Mouse (Mus musculus) gastrocnemius, postnatal 14 days (tissue): ENCODE data around the gene Rpl24. TPM values are rescaled to one million over a fixed set of nuclear protein-coding genes. Genes with fewer than 3 reads are reported as not detected.
"Not testable (repeated sequence)": the region's sequence is repeated elsewhere in the genome, so short reads cannot be mapped to it uniquely, and the experiment has no call there.

ENCODE experiments used
- DNase-seq: peaks from one replicate; pipeline ENCODE4 v3.0.0; 2021; ENCODE audit warnings: mixed read lengths
- intact Hi-C: fragments of 180-260 bp; cut with DNase I; formaldehyde crosslinking; loops from one replicate; pipeline ENCODE4 v1.15.1; 2025; ENCODE audit warnings: low total_unique reads
- long read RNA-seq, 2 experiments: library from polyadenylated mRNA; stranded (forward); transcript quantifications; one replicate each; pipeline ENCODE4 v2.0.0; 2021
- total RNA-seq, 2 experiments: library from RNA; stranded (reverse); gene quantifications; 2 replicates each; pipeline ENCODE4 v1.2.3; 2021

Rpl24 gene
- total RNA-seq: 100 to 1,000 TPM; 648 to 762 TPM
- long read RNA-seq, experiment 1, transcript Rpl24-201 (6 exons, 677 nt): major isoform, 298 of 323 reads
- long read RNA-seq, experiment 1, transcript Rpl24-204 (5 exons, 639 nt): minor isoform, 20 of 323 reads
- long read RNA-seq, experiment 1, partial matches to known transcripts: 3 of 323 reads
- long read RNA-seq, experiment 1, other reads (novel, unspliced or antisense): 0 of 323 reads
- long read RNA-seq, experiment 2, transcript Rpl24-201 (6 exons, 677 nt): major isoform, 354 of 375 reads
- long read RNA-seq, experiment 2, transcript Rpl24-204 (5 exons, 639 nt): minor isoform, 13 of 375 reads
- long read RNA-seq, experiment 2, partial matches to known transcripts: 3 of 375 reads
- long read RNA-seq, experiment 2, other reads (novel, unspliced or antisense): 2 of 375 reads

GRCm38 (mm10) chr16:55966212-55966871 is at the start of gene Rpl24:
Gene Rpl24, plus strand, starts transcription at chr16:55966275.
- intact Hi-C loops: no loop called here
- peak; percentile 93 for DNase-seq

- no peak for DNase-seq
- intact Hi-C loops: no loop called here
Measured at GRCm38 (mm10) chr16:55922079-55922478, 44.0 kb upstream of the Rpl24 start.

GRCm38 (mm10) chr16:55924010-55924409 is 42.1 kb upstream of the Rpl24 start:
- DNase-seq: no peak
- intact Hi-C loops: no loop called here

- intact Hi-C loops: no loop called here
- peak; percentile 24 for DNase-seq
Measured at GRCm38 (mm10) chr16:55933681-55934343, 32.3 kb upstream of the Rpl24 start.

- intact Hi-C loops: no loop called here
- DNase-seq: peak; percentile 88
Measured at GRCm38 (mm10) chr16:55934453-55935037, 31.5 kb upstream of the Rpl24 start, which contains the start of gene Cep97. Gene Cep97, minus strand, starts transcription at chr16:55934855.

GRCm38 (mm10) chr16:55938761-55939160 is 27.3 kb upstream of the Rpl24 start:
- intact Hi-C loops: no loop called here
- DNase-seq: no peak

GRCm38 (mm10) chr16:55939703-55940102 is 26.4 kb upstream of the Rpl24 start:
- no peak for DNase-seq
- intact Hi-C loops: no loop called here

GRCm38 (mm10) chr16:55940781-55941180 is 25.3 kb upstream of the Rpl24 start:
- intact Hi-C loops: no loop called here

GRCm38 (mm10) chr16:55947266-55947665 is 18.8 kb upstream of the Rpl24 start:
- intact Hi-C loops: no loop called here
- no peak for DNase-seq

More at GRCm38 (mm10) chr16:55940781-55941180, 25.3 kb upstream of the Rpl24 start:
- no peak for DNase-seq

GRCm38 (mm10) chr16:55947876-55948410 is 18.1 kb upstream of the Rpl24 start:
- DNase-seq, intact Hi-C loops: not testable (repeated sequence)

- DNase-seq: no peak
- intact Hi-C loops: no loop called here
Measured at GRCm38 (mm10) chr16:55948963-55949362, 17.1 kb upstream of the Rpl24 start.

GRCm38 (mm10) chr16:55950462-55950861 is 15.6 kb upstream of the Rpl24 start:
- DNase-seq: no peak
- intact Hi-C loops: no loop called here

GRCm38 (mm10) chr16:55950946-55951678 is 15.0 kb upstream of the Rpl24 start:
- peak; percentile 39 for DNase-seq
- intact Hi-C loops: no loop called here

- intact Hi-C loops: loop anchor here (2.0 kb wide), 1 partner anchor 115 kb away; no protein-coding TSS in a partner anchor
Measured at GRCm38 (mm10) chr16:55951679-55952327, 14.3 kb upstream of the Rpl24 start.

GRCm38 (mm10) chr16:55952771-55953170 is 13.3 kb upstream of the Rpl24 start:
- intact Hi-C loops: loop anchor here (2.0 kb wide), 1 partner anchor 114 kb away; no protein-coding TSS in a partner anchor
- no peak for DNase-seq

More at GRCm38 (mm10) chr16:55951679-55952327, 14.3 kb upstream of the Rpl24 start:
- DNase-seq: no peak

- intact Hi-C loops, DNase-seq: not testable (repeated sequence)
Measured at GRCm38 (mm10) chr16:55954196-55954595, 11.9 kb upstream of the Rpl24 start.

- intact Hi-C loops, DNase-seq: not testable (repeated sequence)
Measured at GRCm38 (mm10) chr16:55963068-55963467, 3.0 kb upstream of the Rpl24 start.
